Mouse (Mus musculus): ENCODE results near the gene Crk. TPM values are rescaled to one million over a fixed set of nuclear protein-coding genes. Genes with fewer than 3 reads are reported as not detected.

Gene Crk
- polyA plus RNA-seq, 1 experiment from 2014 or later: 101 TPM

- H3K4me1 ChIP-seq (replicated peaks; ENCODE audit: control insufficient read depth, insufficient read depth, low read length): peaks cover 7% of the 10 kb centered on the region
- ATAC-seq (replicated peaks; ENCODE audit: low FRiP score, low TSS enrichment, low read depth) (no peak), DNase-seq (ENCODE audit: low spot score) (no peak)
- H3K27me3 ChIP-seq (replicated peaks; ENCODE audit: control insufficient read depth, insufficient read depth, low read length): no peaks in the 10 kb centered on the region
- H3K27ac ChIP-seq (ENCODE audit: low read depth): no peak overlapping the region
- H3K4me3 ChIP-seq (ENCODE audit: low read depth, low read length): no peak overlapping the region
- peaks cover 62% of the 10 kb centered on the region for H3K36me3 ChIP-seq (ENCODE audit: control insufficient read depth, insufficient read depth, low read length)
- H3K9me3 ChIP-seq (ENCODE audit: control insufficient read depth, low read length): no peaks in the 10 kb centered on the region
- 92% methylated on average over 12 of the region's 12 CpGs for WGBS
- no peak overlapping the region for H3K4me2 ChIP-seq (ENCODE audit: low read length)
- no peak overlapping the region for H3K9ac ChIP-seq (ENCODE audit: low read length)
Measured at GRCm38 (mm10) chr11:75660081-75660590, 18.9 kb upstream of the Crk start.

GRCm38 (mm10) chr11:75660941-75661800 lies 17.9 kb upstream of the Crk start:
- WGBS: 88% methylated on average over 21 of the region's 21 CpGs
- Histone ChIP-seq H3K27me3 (replicated peaks; ENCODE audit: control insufficient read depth, insufficient read depth, low read length) (no peaks in the 10 kb centered on the region), H3K36me3 (ENCODE audit: control insufficient read depth, insufficient read depth, low read length) (peaks cover 72% of the 10 kb centered on the region), H3K4me1 (replicated peaks; ENCODE audit: control insufficient read depth, insufficient read depth, low read length) (peaks cover 6% of the 10 kb centered on the region), H3K4me3 (ENCODE audit: low read depth, low read length) (no peak overlapping the region), H3K9me3 (ENCODE audit: control insufficient read depth, low read length) (no peaks in the 10 kb centered on the region), H3K9ac (ENCODE audit: low read length) (no peak overlapping the region), H3K4me2 (ENCODE audit: low read length) (no peak overlapping the region), H3K27ac (ENCODE audit: low read depth) (no peak overlapping the region)
- no peak for ATAC-seq (replicated peaks; ENCODE audit: low FRiP score, low TSS enrichment, low read depth)
- no peak for DNase-seq (ENCODE audit: low spot score)

- ATAC-seq (replicated peaks; ENCODE audit: low FRiP score, low TSS enrichment, low read depth): no peak
- Histone ChIP-seq H3K36me3 (ENCODE audit: control insufficient read depth, insufficient read depth, low read length) (peaks cover 79% of the 10 kb centered on the region), H3K4me2 (ENCODE audit: low read length) (no peak overlapping the region), H3K27ac (ENCODE audit: low read depth) (no peak overlapping the region), H3K4me1 (replicated peaks; ENCODE audit: control insufficient read depth, insufficient read depth, low read length) (no peaks in the 10 kb centered on the region), H3K4me3 (ENCODE audit: low read depth, low read length) (no peak overlapping the region), H3K27me3 (replicated peaks; ENCODE audit: control insufficient read depth, insufficient read depth, low read length) (no peaks in the 10 kb centered on the region), H3K9me3 (ENCODE audit: control insufficient read depth, low read length) (no peaks in the 10 kb centered on the region), H3K9ac (ENCODE audit: low read length) (no peak overlapping the region)
- 95% methylated on average over 7 of the region's 7 CpGs for WGBS
- DNase-seq (ENCODE audit: low spot score): no peak
Measured at GRCm38 (mm10) chr11:75662131-75662530, 16.9 kb upstream of the Crk start.

- Histone ChIP-seq H3K27me3 (replicated peaks; ENCODE audit: control insufficient read depth, insufficient read depth, low read length) (no peaks in the 10 kb centered on the region), H3K36me3 (ENCODE audit: control insufficient read depth, insufficient read depth, low read length) (peaks cover 80% of the 10 kb centered on the region), H3K4me1 (replicated peaks; ENCODE audit: control insufficient read depth, insufficient read depth, low read length) (no peaks in the 10 kb centered on the region), H3K9ac (ENCODE audit: low read length) (no peak overlapping the region), H3K4me2 (ENCODE audit: low read length) (no peak overlapping the region), H3K4me3 (ENCODE audit: low read depth, low read length) (no peak overlapping the region), H3K9me3 (ENCODE audit: control insufficient read depth, low read length) (no peaks in the 10 kb centered on the region), H3K27ac (ENCODE audit: low read depth) (no peak overlapping the region)
- 92% methylated on average over 6 of the region's 6 CpGs for WGBS
- ATAC-seq (replicated peaks; ENCODE audit: low FRiP score, low TSS enrichment, low read depth): no peak
- no peak for DNase-seq (ENCODE audit: low spot score)
Measured at GRCm38 (mm10) chr11:75666296-75666695, 12.8 kb upstream of the Crk start.

GRCm38 (mm10) chr11:75668621-75669020 lies 10.4 kb upstream of the Crk start:
- Histone ChIP-seq H3K36me3 (ENCODE audit: control insufficient read depth, insufficient read depth, low read length) (peaks cover 82% of the 10 kb centered on the region), H3K9me3 (ENCODE audit: control insufficient read depth, low read length) (no peaks in the 10 kb centered on the region), H3K27ac (ENCODE audit: low read depth) (no peak overlapping the region), H3K4me2 (ENCODE audit: low read length) (no peak overlapping the region), H3K27me3 (replicated peaks; ENCODE audit: control insufficient read depth, insufficient read depth, low read length) (no peaks in the 10 kb centered on the region), H3K4me3 (ENCODE audit: low read depth, low read length) (no peak overlapping the region), H3K4me1 (replicated peaks; ENCODE audit: control insufficient read depth, insufficient read depth, low read length) (no peaks in the 10 kb centered on the region), H3K9ac (ENCODE audit: low read length) (no peak overlapping the region)
- WGBS: 87% methylated on average over 3 of the region's 3 CpGs
- ATAC-seq (replicated peaks; ENCODE audit: low FRiP score, low TSS enrichment, low read depth) (no peak), DNase-seq (ENCODE audit: low spot score) (no peak)

GRCm38 (mm10) chr11:75669176-75669852 lies 9.7 kb upstream of the Crk start:
- Histone ChIP-seq H3K4me3 (ENCODE audit: low read depth, low read length) (no peak overlapping the region), H3K27me3 (replicated peaks; ENCODE audit: control insufficient read depth, insufficient read depth, low read length) (no peaks in the 10 kb centered on the region), H3K9me3 (ENCODE audit: control insufficient read depth, low read length) (no peaks in the 10 kb centered on the region), H3K4me1 (replicated peaks; ENCODE audit: control insufficient read depth, insufficient read depth, low read length) (no peaks in the 10 kb centered on the region), H3K4me2 (ENCODE audit: low read length) (no peak overlapping the region), H3K36me3 (ENCODE audit: control insufficient read depth, insufficient read depth, low read length) (peaks cover 78% of the 10 kb centered on the region), H3K27ac (ENCODE audit: low read depth) (no peak overlapping the region), H3K9ac (ENCODE audit: low read length) (no peak overlapping the region)
- 84% methylated on average over 11 of the region's 11 CpGs for WGBS
- ATAC-seq (replicated peaks; ENCODE audit: low FRiP score, low TSS enrichment, low read depth): no peak
- DNase-seq (ENCODE audit: low spot score): no peak

- ATAC-seq (replicated peaks; ENCODE audit: low FRiP score, low TSS enrichment, low read depth): no peak
- Histone ChIP-seq H3K9ac (ENCODE audit: low read length) (no peak overlapping the region), H3K4me1 (replicated peaks; ENCODE audit: control insufficient read depth, insufficient read depth, low read length) (no peaks in the 10 kb centered on the region), H3K9me3 (ENCODE audit: control insufficient read depth, low read length) (no peaks in the 10 kb centered on the region), H3K36me3 (ENCODE audit: control insufficient read depth, insufficient read depth, low read length) (peaks cover 76% of the 10 kb centered on the region), H3K4me2 (ENCODE audit: low read length) (no peak overlapping the region), H3K4me3 (ENCODE audit: low read depth, low read length) (no peak overlapping the region), H3K27me3 (replicated peaks; ENCODE audit: control insufficient read depth, insufficient read depth, low read length) (no peaks in the 10 kb centered on the region), H3K27ac (ENCODE audit: low read depth) (no peak overlapping the region)
- WGBS: 93% methylated on average over 12 of the region's 12 CpGs
- no peak for DNase-seq (ENCODE audit: low spot score)
Measured at GRCm38 (mm10) chr11:75669853-75670200, 9.2 kb upstream of the Crk start.

- DNase-seq (ENCODE audit: low spot score): no peak
- Histone ChIP-seq H3K36me3 (ENCODE audit: control insufficient read depth, insufficient read depth, low read length) (peaks cover 59% of the 10 kb centered on the region), H3K4me1 (replicated peaks; ENCODE audit: control insufficient read depth, insufficient read depth, low read length) (no peaks in the 10 kb centered on the region), H3K4me3 (ENCODE audit: low read depth, low read length) (no peak overlapping the region), H3K27ac (ENCODE audit: low read depth) (no peak overlapping the region), H3K27me3 (replicated peaks; ENCODE audit: control insufficient read depth, insufficient read depth, low read length) (no peaks in the 10 kb centered on the region), H3K4me2 (ENCODE audit: low read length) (no peak overlapping the region), H3K9ac (ENCODE audit: low read length) (no peak overlapping the region), H3K9me3 (ENCODE audit: control insufficient read depth, low read length) (no peaks in the 10 kb centered on the region)
- no peak for ATAC-seq (replicated peaks; ENCODE audit: low FRiP score, low TSS enrichment, low read depth)
- 81% methylated on average over 22 of the region's 22 CpGs for WGBS
Measured at GRCm38 (mm10) chr11:75671426-75672180, 7.5 kb upstream of the Crk start.
